ENCODE assay signal across 8 mouse cellular contexts in genomic region chrX:140542474-140542845, GRCm38 (mm10). TPM values are rescaled to one million over a fixed set of nuclear protein-coding genes. Genes with fewer than 3 reads are reported as not detected.
DNase-seq lines count a peak whose midpoint lies in the region; ATAC-seq and TF ChIP-seq lines count a peak whose summit lies in the region.

No protein-coding gene starts in this region.

- TF ChIP-seq CTCF in stomach, postnatal 0 days (IDR thresholded peaks at IDR 0.05; ENCODE audit: low read depth): no peak

- TF ChIP-seq EP300 in stomach, postnatal 0 days (optimal IDR thresholded peaks at IDR 0.05): no peak

- WGBS in forebrain, embryonic 13.5 days: 13% methylated on average over 21 of the region's 21 CpGs
- WGBS in hindbrain, embryonic 16.5 days: 21% methylated on average over 18 of the region's 21 CpGs
- WGBS in liver, embryonic 12.5 days (ENCODE audit: insufficient replicate concordance): 5% methylated on average over 21 of the region's 21 CpGs
- WGBS in midbrain, embryonic 15.5 days: 13% methylated on average over 21 of the region's 21 CpGs
- 9% methylated on average over 21 of the region's 21 CpGs for WGBS in stomach, postnatal 0 days

- peaks cover 27% of the 10 kb centered on the region for H3K27me3 ChIP-seq in forebrain, embryonic 13.5 days
- peaks cover 4% of the 10 kb centered on the region; the same call in 1 of the 2 replicates for H3K27me3 ChIP-seq in hindbrain, embryonic 16.5 days (replicated peaks; ENCODE audit: control insufficient read depth, insufficient read depth, low read length)
- H3K27me3 ChIP-seq in liver, embryonic 12.5 days (replicated peaks): peaks cover 22% of the 10 kb centered on the region; the same call in 1 of the 2 replicates
- H3K27me3 ChIP-seq in midbrain, embryonic 15.5 days (replicated peaks): peaks cover 12% of the 10 kb centered on the region
- H3K27me3 ChIP-seq in stomach, postnatal 0 days (ENCODE audit: control insufficient read depth, insufficient read depth, low read length): no peaks in the 10 kb centered on the region

- H3K27ac ChIP-seq in forebrain, embryonic 13.5 days: peak overlapping the region; percentile 54
- H3K27ac ChIP-seq in hindbrain, embryonic 16.5 days (ENCODE audit: low read depth, low read length): peak overlapping the region; percentile 82
- H3K27ac ChIP-seq in liver, embryonic 12.5 days: peak overlapping the region; percentile 74
- H3K27ac ChIP-seq in midbrain, embryonic 15.5 days: peak overlapping the region; percentile 81
- H3K27ac ChIP-seq in stomach, postnatal 0 days (replicated peaks): peak overlapping the region; percentile 93

- peak overlapping the region; percentile 68 for H3K9ac ChIP-seq in forebrain, embryonic 13.5 days
- H3K9ac ChIP-seq in hindbrain, embryonic 16.5 days (ENCODE audit: low read depth, low read length): peak overlapping the region; percentile 75
- H3K9ac ChIP-seq in liver, embryonic 12.5 days: peak overlapping the region; percentile 72
- peak overlapping the region; percentile 56 for H3K9ac ChIP-seq in midbrain, embryonic 15.5 days
- peak overlapping the region; percentile 81 for H3K9ac ChIP-seq in stomach, postnatal 0 days (ENCODE audit: low read length)

- H3K9me3 ChIP-seq in forebrain, embryonic 13.5 days (replicated peaks): no peaks in the 10 kb centered on the region
- no peaks in the 10 kb centered on the region for H3K9me3 ChIP-seq in hindbrain, embryonic 16.5 days (ENCODE audit: control insufficient read depth, low read length)
- H3K9me3 ChIP-seq in liver, embryonic 12.5 days (replicated peaks): no peaks in the 10 kb centered on the region
- no peaks in the 10 kb centered on the region for H3K9me3 ChIP-seq in midbrain, embryonic 15.5 days
- no peaks in the 10 kb centered on the region for H3K9me3 ChIP-seq in stomach, postnatal 0 days (ENCODE audit: control insufficient read depth, low read length)

- H3K4me2 ChIP-seq in forebrain, embryonic 13.5 days: peak overlapping the region; percentile 63
- peak overlapping the region; percentile 68 for H3K4me2 ChIP-seq in hindbrain, embryonic 16.5 days (ENCODE audit: low read length)
- H3K4me2 ChIP-seq in liver, embryonic 12.5 days: peak overlapping the region; percentile 83
- peak overlapping the region; percentile 65 for H3K4me2 ChIP-seq in midbrain, embryonic 15.5 days
- peak overlapping the region; percentile 60 for H3K4me2 ChIP-seq in stomach, postnatal 0 days (replicated peaks; ENCODE audit: low read depth)

- H3K4me3 ChIP-seq in forebrain, embryonic 13.5 days: peak overlapping the region; percentile 44
- H3K4me3 ChIP-seq in hindbrain, embryonic 16.5 days (ENCODE audit: low read length): peak overlapping the region; percentile 49
- H3K4me3 ChIP-seq in liver, embryonic 12.5 days: peak overlapping the region; percentile 61
- H3K4me3 ChIP-seq in midbrain, embryonic 15.5 days: peak overlapping the region; percentile 45
- H3K4me3 ChIP-seq in stomach, postnatal 0 days (ENCODE audit: low read depth, low read length): peak overlapping the region; percentile 54

- H3K36me3 ChIP-seq in forebrain, embryonic 13.5 days (ENCODE audit: poor library complexity, severe bottlenecking): no peaks in the 10 kb centered on the region
- H3K36me3 ChIP-seq in hindbrain, embryonic 16.5 days (ENCODE audit: control insufficient read depth, insufficient read depth, low read length): no peaks in the 10 kb centered on the region
- 0 out of 2 replicates have a peak, but pooled peaks cover 6% of the 10 kb centered on the region for H3K36me3 ChIP-seq in liver, embryonic 12.5 days
- no peaks in the 10 kb centered on the region for H3K36me3 ChIP-seq in midbrain, embryonic 15.5 days (replicated peaks)
- no peaks in the 10 kb centered on the region for H3K36me3 ChIP-seq in stomach, postnatal 0 days (ENCODE audit: control insufficient read depth, insufficient read depth, low read length)

- intact Hi-C loops in left cerebral cortex, postnatal 14 days (cut with DNase I): loop anchor here (5.0 kb wide), 1 partner anchor 40 kb away; no protein-coding TSS in a partner anchor

- peak; percentile 15 to 44 for DNase-seq in left cerebral cortex, postnatal 14 days (ENCODE audit: low spot score in 2 of 2)
- no peak for DNase-seq in left cerebral cortex, adult 9 months (ENCODE audit: low spot score in 2 of 2)
- peak; percentile 35 for DNase-seq in cerebellum, adult 11 months
- peak; percentile 42 for DNase-seq in stomach, postnatal 0 days (ENCODE audit: low spot score)

- ATAC-seq in forebrain, embryonic 13.5 days: peak; percentile 93
- ATAC-seq in hindbrain, embryonic 16.5 days: peak; percentile 91
- ATAC-seq in liver, embryonic 12.5 days: peak; percentile 66
- peak; percentile 92 for ATAC-seq in midbrain, embryonic 15.5 days (replicated peaks)
- ATAC-seq in stomach, postnatal 0 days (ENCODE audit: low FRiP score, low TSS enrichment): peak; percentile 55

- 0 out of 2 replicates have a peak, but pooled peaks cover 6% of the 10 kb centered on the region for H3K4me1 ChIP-seq in forebrain, embryonic 13.5 days
- peaks cover 3% of the 10 kb centered on the region; the same call in 1 of the 2 replicates for H3K4me1 ChIP-seq in hindbrain, embryonic 16.5 days (ENCODE audit: control insufficient read depth, insufficient read depth, low read depth, low read length)
- H3K4me1 ChIP-seq in liver, embryonic 12.5 days: peaks cover 29% of the 10 kb centered on the region
- peaks cover 11% of the 10 kb centered on the region; the same call in 1 of the 2 replicates for H3K4me1 ChIP-seq in midbrain, embryonic 15.5 days
- no peaks in the 10 kb centered on the region for H3K4me1 ChIP-seq in stomach, postnatal 0 days (replicated peaks; ENCODE audit: control insufficient read depth, insufficient read depth)

RNA-seq across cellular contexts. Expression of gene Tsc22d3, which starts 58.0 kb away (rescaled TPM):
- 100 to 1,000 TPM in 1 of 2 experiments, 10 to 100 TPM in 1; 85.9 to 126 TPM for total RNA-seq in left cerebral cortex, postnatal 14 days (2021)
- 84.3 and 96.1 TPM in 2 replicates for polyA plus RNA-seq in forebrain, embryonic 13.5 days (2015; fragmentation: Nextera tagmentation; extraction: Ambion mirVana)
- polyA plus RNA-seq in hindbrain, embryonic 16.5 days (2015; fragmentation: Nextera tagmentation; extraction: Ambion mirVana): 135 and 147 TPM in 2 replicates
- 16.0 and 17.1 TPM in 2 replicates for polyA plus RNA-seq in liver, embryonic 12.5 days (2016; fragmentation: Nextera tagmentation; extraction: Ambion mirVana)
- polyA plus RNA-seq in midbrain, embryonic 15.5 days (2015; fragmentation: Nextera tagmentation; extraction: Ambion mirVana): 123 TPM in 2 replicates
- polyA plus RNA-seq in stomach, postnatal 0 days (2015; fragmentation: Nextera tagmentation; extraction: Ambion mirVana): 69.7 and 77.3 TPM in 2 replicates

Comparison
In these comparisons a context has a peak if more than half of its experiments do, and no peak if none do; other contexts are left out.
1. DNase-seq: peak in left cerebral cortex, postnatal 14 days (2 of 2), cerebellum, adult 11 months (single experiment) and stomach, postnatal 0 days (single experiment); none in left cerebral cortex, adult 9 months (0 of 2).
2. Peak in every context shown above with its lines, with median percentiles within 50 percentile points of each other: ATAC-seq, H3K27ac ChIP-seq, H3K4me2 ChIP-seq, H3K4me3 ChIP-seq and H3K9ac ChIP-seq.